In genomic region chr4:9081701-9082562, GRCm38 (mm10) we compare ENCODE assay signal across 10 mouse cellular contexts.
DNase-seq lines count a peak whose midpoint lies in the region; ATAC-seq and TF ChIP-seq lines count a peak whose summit lies in the region.
"Had no signal": no experiment of that assay in that cellular context is flagged by ENCODE, and none has a peak within 500 bp of the region (broad histone marks: within the 10 kb centered on the region; RNA-seq: fewer than 3 reads in every experiment).

No protein-coding gene starts in this region.

- H3K27ac ChIP-seq in intestine, postnatal 0 days (ENCODE audit: low read depth, low read length) = peak overlapping the region; percentile 15; the same call in 1 of the 2 replicates

- no peaks in the 10 kb centered on the region for H3K36me3 ChIP-seq in intestine, postnatal 0 days (ENCODE audit: control insufficient read depth, insufficient read depth)
- no peaks in the 10 kb centered on the region for H3K36me3 ChIP-seq in myocyte (ENCODE audit: control insufficient read depth, insufficient read depth)

- H3K27me3 ChIP-seq in intestine, postnatal 0 days (replicated peaks; ENCODE audit: control insufficient read depth, insufficient read depth, low read length) = no peaks in the 10 kb centered on the region
- H3K27me3 ChIP-seq in myocyte (ENCODE audit: control insufficient read depth, insufficient read depth, insufficient read length) = no peaks in the 10 kb centered on the region

- peak; percentile 82 for ATAC-seq in intestine, postnatal 0 days

- 34% methylated on average over 14 of the region's 14 CpGs for WGBS in intestine, postnatal 0 days

- no peaks in the 10 kb centered on the region for H3K9me3 ChIP-seq in intestine, postnatal 0 days (ENCODE audit: control insufficient read depth)

- H3K9ac ChIP-seq in intestine, postnatal 0 days (ENCODE audit: low read depth, low read length) = no peak overlapping the region

- no peak overlapping the region for H3K4me3 ChIP-seq in intestine, postnatal 0 days (ENCODE audit: low read depth, low read length)
- H3K4me3 ChIP-seq in myocyte = no peak overlapping the region
- H3K4me3 ChIP-seq: erythroblast, embryonic 14.5 days; megakaryocyte, embryonic 14.5 days had no signal

- no peaks in the 10 kb centered on the region for H3K79me2 ChIP-seq in myocyte (ENCODE audit: control insufficient read depth, insufficient read depth)

- peaks cover 3% of the 10 kb centered on the region for H3K4me1 ChIP-seq in intestine, postnatal 0 days (replicated peaks; ENCODE audit: control insufficient read depth, insufficient read depth, low read length)

- TF ChIP-seq CTCF in intestine, postnatal 0 days (IDR thresholded peaks at IDR 0.05; ENCODE audit: low read depth) = no peak

- TF ChIP-seq POLR2A in myocyte (IDR thresholded peaks at IDR 0.05; ENCODE audit: insufficient read length, low read depth) = no peak

- peak; percentile 48 to 49 for DNase-seq in layer of hippocampus, postnatal 14 days (ENCODE audit: low spot score in 2 of 2)
- DNase-seq in layer of hippocampus, adult 18-20 months (ENCODE audit: low spot score in 2 of 2) = no peak
- peak; percentile 49 for DNase-seq in cerebellum, adult 8-10 months
- peak; percentile 22 to 33 for DNase-seq in frontal cortex, adult 2 months (ENCODE audit: extremely low spot score in 1 of 2, low spot score in 1 of 2)
- DNase-seq in kidney, adult 11 months = no peak
- DNase-seq in spleen, postnatal 36 days (ENCODE audit: low spot score in 2 of 2) = no peak

- no peak overlapping the region for H3ac ChIP-seq in myocyte (ENCODE audit: control insufficient read depth, insufficient read length)

- no peak overlapping the region for H3K4me2 ChIP-seq in intestine, postnatal 0 days (replicated peaks; ENCODE audit: low read depth)
- H3K4me2 ChIP-seq in myocyte (ENCODE audit: low read depth) = peak overlapping the region; percentile 78

TF ChIP-seq in myocyte, 11 proteins besides CTCF, POLR2A, EP300 and RAD21:
- no peak for TF ChIP-seq SRF (IDR thresholded peaks at IDR 0.05; ENCODE audit: control insufficient read depth, insufficient read length, low read depth)
- TF ChIP-seq POLR2AphosphoS2 (IDR thresholded peaks at IDR 0.05; ENCODE audit: insufficient read length, low read depth) = no peak
- no peak for TF ChIP-seq MYOG (IDR thresholded peaks at IDR 0.05; ENCODE audit: control insufficient read depth in 1 of 3, insufficient read depth in 1 of 3, insufficient read length in 2 of 3, low read depth in 2 of 3)
- TF ChIP-seq REST (IDR thresholded peaks at IDR 0.05; ENCODE audit: insufficient read depth, insufficient read length) = no peak
- no peak for TF ChIP-seq USF1 (IDR thresholded peaks at IDR 0.05; ENCODE audit: low read depth)
- no peak for TF ChIP-seq MYOD1 (IDR thresholded peaks at IDR 0.05; ENCODE audit: control insufficient read depth in 1 of 3, insufficient read length in 2 of 3, low read depth in 2 of 3)
- no peak for TF ChIP-seq MAX (IDR thresholded peaks at IDR 0.05; ENCODE audit: low read depth)
- TF ChIP-seq CEBPB (IDR thresholded peaks at IDR 0.05; ENCODE audit: insufficient read depth, poor library complexity, severe bottlenecking) = no peak
- no peak for TF ChIP-seq TCF12 (IDR thresholded peaks at IDR 0.05; ENCODE audit: insufficient read depth, poor library complexity, severe bottlenecking)
- TF ChIP-seq TCF3 (IDR thresholded peaks at IDR 0.05; ENCODE audit: insufficient read length, low read depth) = no peak
- TF ChIP-seq E2F4 (IDR thresholded peaks at IDR 0.05; ENCODE audit: insufficient read depth) = no peak

Comparison
In these comparisons a context has a peak if more than half of its experiments do, and no peak if none do; other contexts are left out.
1. DNase-seq: peak in layer of hippocampus, postnatal 14 days (2 of 2), cerebellum, adult 8-10 months (single experiment) and frontal cortex, adult 2 months (2 of 2); none in layer of hippocampus, adult 18-20 months (0 of 2), kidney, adult 11 months (single experiment) and spleen, postnatal 36 days (0 of 2).